Mouse (Mus musculus) kidney, embryonic 14.5 days (tissue): ENCODE results near the gene Olfr279. TPM values are rescaled to one million over a fixed set of nuclear protein-coding genes. Genes with fewer than 3 reads are reported as not detected.

ENCODE experiments used
- ATAC-seq: fragments of 200-750 bp; cut with Nextera tagmentation; 2 replicates; pipeline ENCODE4 v1.8.0; 2017; ENCODE audit warnings: moderate number of reproducible peaks, mild to moderate bottlenecking, moderate TSS enrichment, moderate library complexity; ENCODE audit not compliant: low FRiP score, low TSS enrichment
- H3K27ac ChIP-seq: fragments of 300-500 bp; sonication (generic); 2 replicates; pipeline ENCODE4 v1.5.1; 2014; ENCODE audit warnings: low read depth, mild to moderate bottlenecking, low read length, moderate library complexity, mixed read lengths
- H3K27me3 ChIP-seq: fragments of 300-500 bp; sonication (generic); 2 replicates; pipeline ENCODE4 v1.6.1; 2014; ENCODE audit warnings: mild to moderate bottlenecking, low read length; ENCODE audit not compliant: control insufficient read depth, insufficient read depth
- H3K36me3 ChIP-seq: fragments of 300-500 bp; sonication (generic); 2 replicates; pipeline ENCODE4 v1.6.1; 2014; ENCODE audit warnings: low read length, mixed read lengths; ENCODE audit not compliant: control insufficient read depth, insufficient read depth
- H3K4me1 ChIP-seq: fragments of 300-500 bp; sonication (generic); 2 replicates; pipeline ENCODE4 v1.6.1; 2014; ENCODE audit warnings: low read length, mixed read lengths; ENCODE audit not compliant: control insufficient read depth, insufficient read depth
- H3K4me2 ChIP-seq: fragments of 300-500 bp; sonication (generic); replicated peaks from 2 replicates; pipeline ENCODE4 v1.6.1; 2014; ENCODE audit warnings: low read depth, mild to moderate bottlenecking, low read length
- H3K4me3 ChIP-seq: fragments of 300-500 bp; sonication (generic); 2 replicates; pipeline ENCODE4 v1.5.1; 2014; ENCODE audit warnings: mild to moderate bottlenecking, low read length
- H3K9ac ChIP-seq: fragments of 300-500 bp; sonication (generic); 2 replicates; pipeline ENCODE4 v1.6.1; 2014; ENCODE audit warnings: low read depth, mild to moderate bottlenecking, low read length, moderate library complexity
- H3K9me3 ChIP-seq: fragments of 300-500 bp; sonication (generic); 2 replicates; pipeline ENCODE4 v1.6.1; 2016; ENCODE audit warnings: low read length; ENCODE audit not compliant: control insufficient read depth
- WGBS: fragments of 180-500 bp; shearing (Covaris S2); extraction: QIAGEN DNeasy Blood & Tissue Kit; methylation state at CpG from one replicate; pipeline ENCODE4 v1.1.7; 2014; 5-methylcytosine and 5-hydroxymethylcytosine counted together
- polyA plus RNA-seq: library from polyadenylated mRNA; unstranded; fragments of >200 nt; fragmentation: Nextera tagmentation; extraction: Ambion mirVana; gene quantifications from 2 replicates; pipeline ENCODE4 v1.2.1, GENCODE M21; 2014

The Olfr279 gene
- polyA plus RNA-seq, 1 experiment from 2014 or later, result not detected

DNA sequence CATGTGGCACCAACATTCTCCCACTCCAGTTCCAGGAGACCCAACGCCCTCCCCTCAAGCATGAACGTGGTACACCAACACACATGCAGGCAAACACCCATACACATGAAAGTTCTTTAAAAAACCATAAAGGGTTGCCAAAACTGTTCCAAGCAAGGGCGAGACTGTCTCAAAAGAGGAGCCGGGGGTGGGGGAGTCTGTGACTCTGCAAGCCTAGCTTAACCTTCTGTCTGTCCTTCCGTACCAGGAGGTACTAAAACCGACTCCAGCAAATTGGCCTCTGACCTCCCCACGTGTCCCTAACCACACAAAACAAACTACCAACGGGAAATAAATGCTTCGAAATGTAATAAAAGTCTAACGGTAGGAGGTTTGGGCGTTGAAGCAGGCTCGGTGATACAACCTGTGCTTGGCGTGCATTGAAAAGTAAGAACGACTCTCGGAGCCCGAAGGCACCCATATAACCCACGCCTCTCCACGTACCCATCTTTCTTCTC is 40.9 kb downstream of the Olfr279 start:
- WGBS, result under 1% methylated on average over 18 of the region's 18 CpGs

DNA sequence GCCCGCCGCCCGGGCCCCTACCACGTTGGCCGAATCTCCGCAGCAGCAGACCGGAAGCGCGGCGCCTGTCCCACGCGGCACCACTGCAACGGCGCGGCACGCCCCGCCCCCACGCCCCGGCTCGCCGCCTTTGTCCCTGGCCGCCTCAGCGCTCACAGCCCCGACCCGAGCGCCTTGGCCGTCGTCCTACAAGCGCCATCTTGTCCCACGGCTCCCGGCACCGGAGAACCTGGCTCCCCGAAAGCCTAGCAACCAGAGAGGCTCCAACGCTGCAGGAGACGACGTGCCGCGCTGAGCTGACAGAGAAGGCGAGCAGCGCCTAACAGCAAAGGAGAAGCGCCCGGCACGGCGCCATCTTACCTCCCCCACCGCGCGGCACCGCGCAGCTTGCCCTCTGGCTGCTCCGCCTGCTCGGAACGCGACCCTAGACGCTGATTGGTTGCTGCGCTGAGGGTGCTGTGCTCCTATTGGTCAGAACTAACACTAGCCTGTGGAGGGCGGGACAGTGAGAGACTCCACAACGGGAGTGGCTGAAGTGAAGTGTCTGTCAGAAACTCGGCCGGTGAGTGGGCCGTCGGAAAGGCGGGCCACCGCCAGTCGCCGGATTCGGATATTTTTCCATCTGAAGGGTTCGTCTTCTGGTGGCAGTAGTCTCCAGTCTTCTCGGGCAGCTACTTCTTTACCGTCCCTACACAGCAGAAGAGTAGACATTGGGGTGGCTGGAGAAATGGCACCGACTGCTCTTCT is 41.9 kb downstream of the Olfr279 start, which contains the start of gene Kansl2:
Gene Kansl2 (minus strand): TSS at position 384 of the 747 bp plus-strand sequence.
- peaks cover 33% of the 10 kb centered on the region for H3K36me3 ChIP-seq
- no peaks in the 10 kb centered on the region for H3K27me3 ChIP-seq
- H3K27ac ChIP-seq, result peak within 1 kb of the TSS; percentile 98
- no peaks in the 10 kb centered on the region for H3K9me3 ChIP-seq
- peak within 1 kb of the TSS; percentile 87 for H3K4me3 ChIP-seq
- peak; percentile 100 for ATAC-seq
- peak within 1 kb of the TSS; percentile 94 for H3K9ac ChIP-seq
- under 1% methylated on average over 69 of the region's 70 CpGs for WGBS
- peaks cover 8% of the 10 kb centered on the region; the same call in 1 of the 2 replicates for H3K4me1 ChIP-seq
- peak within 1 kb of the TSS; percentile 87 for H3K4me2 ChIP-seq

More for the DNA sequence above, 40.9 kb downstream of the Olfr279 start:
- Histone ChIP-seq H3K9ac (peak overlapping the region; percentile 94), H3K4me3 (peak overlapping the region; percentile 87), H3K4me1 (peaks cover 8% of the 10 kb centered on the region; the same call in 1 of the 2 replicates), H3K27me3 (no peaks in the 10 kb centered on the region), H3K27ac (peak overlapping the region; percentile 47; the same call in 1 of the 2 replicates), H3K9me3 (no peaks in the 10 kb centered on the region), H3K36me3 (peaks cover 39% of the 10 kb centered on the region), H3K4me2 (peak overlapping the region; percentile 87)
- ATAC-seq, result no peak

DNA sequence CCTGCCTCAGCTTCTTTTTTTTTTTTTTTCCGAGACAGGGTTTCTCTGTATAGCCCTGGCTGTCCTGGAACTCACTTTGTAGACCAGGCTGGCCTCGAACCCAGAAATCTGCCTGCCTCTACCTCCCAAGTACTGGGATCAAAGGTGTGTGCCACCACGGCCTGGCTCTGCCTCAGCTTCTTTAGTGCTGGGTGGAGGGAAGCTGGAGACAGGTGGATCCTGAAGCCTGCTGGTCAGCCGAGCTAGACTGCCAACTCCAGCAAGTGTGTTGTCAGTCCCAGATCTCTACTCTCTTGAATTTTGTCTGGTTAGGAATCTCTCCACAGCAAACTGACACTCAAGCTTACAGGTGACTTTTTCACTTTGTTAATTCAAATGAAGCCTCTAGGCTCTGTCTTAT is 43.7 kb downstream of the Olfr279 start:
- Histone ChIP-seq H3K4me1 (peaks cover 8% of the 10 kb centered on the region; the same call in 1 of the 2 replicates), H3K9ac (no peak overlapping the region), H3K4me3 (no peak overlapping the region), H3K36me3 (peaks cover 25% of the 10 kb centered on the region), H3K9me3 (no peaks in the 10 kb centered on the region), H3K4me2 (no peak overlapping the region), H3K27ac (no peak overlapping the region), H3K27me3 (no peaks in the 10 kb centered on the region)
- WGBS, result 85% methylated on average over 4 of the region's 4 CpGs
- ATAC-seq, result no peak

DNA sequence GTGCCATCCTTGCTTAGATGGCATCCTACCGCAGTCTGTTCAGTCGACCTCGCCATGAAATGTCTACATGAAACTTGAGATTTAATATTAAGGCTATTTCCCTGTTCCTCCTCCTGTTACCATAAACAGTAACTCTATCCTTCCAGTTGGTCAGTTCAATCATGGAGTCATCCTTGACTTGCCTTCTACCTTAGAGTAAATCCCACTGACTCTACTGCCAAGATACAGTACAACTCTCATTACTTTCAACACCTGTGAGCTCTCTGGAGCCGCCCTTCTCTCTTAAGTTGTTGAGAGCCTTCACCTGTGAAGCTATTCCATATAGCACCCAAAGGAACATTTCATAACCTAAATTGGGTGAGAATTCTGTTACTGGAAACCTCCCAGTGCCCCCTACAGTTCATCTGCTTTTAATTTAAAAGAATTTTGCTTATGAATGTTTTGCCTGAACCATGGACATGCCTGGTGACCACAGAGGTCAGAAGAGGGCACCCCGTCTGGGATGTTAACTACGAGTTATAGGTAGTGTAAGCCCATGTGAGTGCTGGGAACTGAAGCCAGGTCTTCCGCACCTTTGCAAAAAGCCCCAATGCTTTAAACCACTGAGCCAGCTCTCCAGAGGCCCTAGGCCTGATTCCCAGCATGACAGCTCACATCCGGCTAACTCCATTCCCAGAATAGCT is 44.8 kb downstream of the Olfr279 start:
- peaks cover 8% of the 10 kb centered on the region; the same call in 1 of the 2 replicates for H3K4me1 ChIP-seq
- no peak for ATAC-seq
- 83% methylated on average over 8 of the region's 8 CpGs for whole genome bisulfite sequencing
- H3K27me3 ChIP-seq, result no peaks in the 10 kb centered on the region
- no peak overlapping the region for H3K9ac ChIP-seq
- H3K9me3 ChIP-seq, result no peaks in the 10 kb centered on the region
- no peak overlapping the region for H3K27ac ChIP-seq
- no peak overlapping the region for H3K4me2 ChIP-seq
- peaks cover 24% of the 10 kb centered on the region for H3K36me3 ChIP-seq
- no peak overlapping the region for H3K4me3 ChIP-seq

DNA sequence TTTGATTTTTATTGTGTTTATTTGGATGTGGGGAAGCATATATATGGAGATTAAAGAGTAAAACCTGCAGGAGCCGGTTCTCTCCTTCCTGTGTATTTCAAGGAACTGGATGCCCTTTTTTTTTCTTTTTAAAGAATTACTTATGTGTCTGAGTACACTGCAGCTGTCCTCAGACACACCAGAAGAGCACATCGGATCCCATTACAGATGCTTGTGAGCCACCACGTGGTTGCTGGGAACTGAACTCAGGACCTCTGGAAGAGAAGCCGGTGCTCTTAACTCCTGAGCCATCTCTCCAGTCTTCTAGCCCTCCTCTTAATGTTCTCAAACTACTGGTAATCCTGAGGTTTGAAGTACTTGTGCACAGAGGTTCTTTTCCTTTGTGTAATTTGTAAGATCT is 45.7 kb downstream of the Olfr279 start:
- ATAC-seq, result no peak
- Histone ChIP-seq H3K4me2 (no peak overlapping the region), H3K9ac (no peak overlapping the region), H3K9me3 (no peaks in the 10 kb centered on the region), H3K4me3 (no peak overlapping the region), H3K36me3 (peaks cover 31% of the 10 kb centered on the region), H3K27me3 (no peaks in the 10 kb centered on the region), H3K4me1 (no peaks in the 10 kb centered on the region), H3K27ac (no peak overlapping the region)
- 78% methylated on average over 4 of the region's 4 CpGs for WGBS

DNA sequence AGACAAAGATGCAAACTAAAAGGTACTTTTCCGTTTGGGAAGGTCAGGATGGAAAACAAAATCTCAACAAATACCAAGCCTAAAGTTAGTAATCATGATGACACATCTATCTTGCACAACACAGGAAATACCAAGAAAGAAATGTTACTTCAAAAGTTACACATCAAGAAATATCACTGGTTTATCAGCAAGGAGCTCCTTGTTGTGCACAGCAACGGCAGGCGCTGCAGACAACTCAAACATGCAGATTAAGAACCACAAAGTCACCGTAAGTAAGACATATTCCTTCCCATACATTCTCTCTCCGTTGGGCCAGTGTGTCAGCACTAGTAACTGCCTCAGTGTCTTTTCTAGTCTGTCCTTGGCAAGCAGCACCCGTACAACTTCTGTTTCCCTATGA is 48.9 kb downstream of the Olfr279 start:
- no peak for ATAC-seq
- 91% methylated on average over 6 of the region's 6 CpGs for WGBS
- no peaks in the 10 kb centered on the region for H3K9me3 ChIP-seq
- no peaks in the 10 kb centered on the region for H3K27me3 ChIP-seq
- no peaks in the 10 kb centered on the region for H3K4me1 ChIP-seq
- no peak overlapping the region for H3K9ac ChIP-seq
- H3K4me3 ChIP-seq, result no peak overlapping the region
- H3K36me3 ChIP-seq, result peaks cover 62% of the 10 kb centered on the region
- H3K4me2 ChIP-seq, result no peak overlapping the region
- H3K27ac ChIP-seq, result no peak overlapping the region

DNA sequence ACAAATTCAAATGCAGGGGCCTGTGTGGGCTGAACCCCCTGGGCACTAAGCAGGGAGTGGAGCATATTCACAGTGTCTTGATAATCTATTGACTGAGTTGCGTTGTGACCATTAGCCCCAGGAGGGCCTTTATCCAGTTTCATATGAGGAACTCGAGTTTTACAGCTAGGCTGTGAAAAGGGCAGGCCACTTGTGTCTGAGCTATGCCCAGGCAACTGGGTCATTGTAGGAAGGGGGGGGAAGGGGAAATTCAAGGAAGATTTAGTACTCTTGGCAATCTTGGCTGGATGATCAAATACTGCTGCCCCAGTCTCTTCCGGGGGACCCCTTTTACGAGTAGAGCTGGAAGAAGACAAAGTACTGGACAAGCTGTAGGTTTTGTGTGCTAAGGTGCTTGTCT is 51.1 kb downstream of the Olfr279 start:
- no peak overlapping the region for H3K9ac ChIP-seq

DNA sequence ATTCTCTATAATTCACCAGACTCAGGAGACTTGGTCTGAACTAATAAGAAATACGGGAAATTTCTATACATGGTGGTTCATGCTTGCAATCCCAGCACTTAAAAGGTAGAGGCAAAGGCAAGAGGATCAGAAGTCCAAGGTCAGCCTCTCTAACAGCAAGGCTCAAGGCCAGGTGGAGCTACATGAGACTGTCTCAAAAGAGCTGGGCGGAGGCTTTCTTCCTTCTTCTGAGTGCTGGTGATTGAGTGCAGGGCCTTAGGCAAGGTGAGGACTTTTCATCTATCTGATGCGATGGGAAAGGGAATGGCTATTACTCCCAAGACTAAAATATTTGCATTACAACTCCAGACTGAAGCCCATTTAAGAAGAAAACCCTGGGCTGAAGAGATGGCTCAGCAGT is 52.9 kb downstream of the Olfr279 start:
- H3K4me3 ChIP-seq, result no peak overlapping the region

More for the DNA sequence above, 51.1 kb downstream of the Olfr279 start:
- Histone ChIP-seq H3K36me3 (peaks cover 83% of the 10 kb centered on the region), H3K27ac (no peak overlapping the region), H3K4me3 (no peak overlapping the region), H3K4me2 (no peak overlapping the region), H3K4me1 (no peaks in the 10 kb centered on the region), H3K9me3 (no peaks in the 10 kb centered on the region), H3K27me3 (no peaks in the 10 kb centered on the region)
- 60% methylated on average over 4 of the region's 4 CpGs for WGBS
- ATAC-seq, result no peak

DNA sequence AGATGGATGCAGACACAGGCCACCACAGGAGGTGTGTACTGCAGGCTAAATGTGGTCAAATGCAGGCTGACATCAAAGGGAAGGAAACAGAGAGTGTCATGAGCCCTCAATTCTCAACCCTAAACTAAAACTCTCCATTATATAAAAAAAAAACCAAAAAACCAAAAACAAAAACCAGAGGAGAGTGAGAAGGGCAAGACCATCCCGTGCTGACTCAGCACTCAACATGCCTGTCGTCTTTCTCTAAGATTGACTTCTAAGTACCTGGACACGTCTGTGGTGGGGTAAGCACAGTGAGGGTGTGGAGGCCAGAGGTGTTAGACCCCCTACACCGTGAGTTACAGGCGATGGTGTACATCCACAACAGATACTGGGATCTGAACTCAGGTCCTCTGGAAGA is 54.6 kb downstream of the Olfr279 start:
- Histone ChIP-seq H3K4me3 (no peak overlapping the region), H3K9me3 (no peaks in the 10 kb centered on the region), H3K9ac (no peak overlapping the region), H3K27ac (no peak overlapping the region), H3K4me1 (no peaks in the 10 kb centered on the region), H3K27me3 (no peaks in the 10 kb centered on the region), H3K36me3 (peaks cover 78% of the 10 kb centered on the region), H3K4me2 (no peak overlapping the region)
- no peak for ATAC-seq
- 90% methylated on average over 5 of the region's 5 CpGs for WGBS

More for the DNA sequence above, 52.9 kb downstream of the Olfr279 start:
- WGBS, result 92% methylated on average over 3 of the region's 3 CpGs
- Histone ChIP-seq H3K36me3 (peaks cover 76% of the 10 kb centered on the region), H3K4me2 (no peak overlapping the region), H3K9me3 (no peaks in the 10 kb centered on the region), H3K27ac (no peak overlapping the region), H3K4me1 (no peaks in the 10 kb centered on the region), H3K9ac (no peak overlapping the region), H3K27me3 (no peaks in the 10 kb centered on the region)
- ATAC-seq, result no peak
